Mouse (Mus musculus) G1E (cell line): Measurements from ENCODE around the gene Asic2.

ENCODE experiments used
- CTCF ChIP-seq: IDR thresholded peaks from 2 replicates; pipeline ENCODE4 v1.5.1; 2012; ENCODE audit warnings: low read depth, low read length, inconsistent platforms, mixed read lengths
- TAL1 ChIP-seq: conservative IDR thresholded peaks from 2 replicates; pipeline ENCODE4 v1.6.1; 2012; ENCODE audit warnings: low read depth, low read length, inconsistent platforms, mixed read lengths

- TF ChIP-seq CTCF, result no peak
- TF ChIP-seq TAL1, result no peak
Observed at GRCm38 (mm10) chr11:80848131-80848530, 1120.1 kb downstream of the Asic2 start.
